Mouse (Mus musculus) gastrocnemius, adult 2 months (tissue): ENCODE data around the gene Krt10. TPM values are rescaled to one million over a fixed set of nuclear protein-coding genes. Genes with fewer than 3 reads are reported as not detected.
A peak's percentile ranks its signal among the peaks of the same experiment; 100 is the strongest.

ENCODE experiments used
- DNase-seq: peaks from one replicate; pipeline ENCODE4 v3.0.0; 2022
- H3K27ac ChIP-seq: fragments of 200-600 bp; 2 replicates; pipeline ENCODE4 v1.8.1; 2022; ENCODE audit warnings: mild to moderate bottlenecking
- H3K4me3 ChIP-seq: fragments of 200-600 bp; 2 replicates; pipeline ENCODE4 v1.8.1; 2022; ENCODE audit warnings: mild to moderate bottlenecking, moderate library complexity
- CTCF ChIP-seq: fragments of 200-600 bp; IDR thresholded peaks from 2 replicates; pipeline ENCODE4 v1.8.1; 2022; ENCODE audit warnings: antibody characterized with exemption, mild to moderate bottlenecking, moderate library complexity
- intact Hi-C: fragments of 180-260 bp; cut with DNase I; formaldehyde crosslinking; loops from one replicate; pipeline ENCODE4 v1.15.1; 2025
- total RNA-seq, 2 experiments: library from RNA; stranded (reverse); gene quantifications; 2 replicates each; pipeline ENCODE4 v1.2.3; 2021

The Krt10 gene
- total RNA-seq, 2 experiments from 2014 or later = 3.7 TPM

GRCm38 (mm10) chr11:99364412-99364811 lies 24.8 kb downstream of the Krt10 start:
- no peak overlapping the region for H3K27ac ChIP-seq
- intact Hi-C loops = no loop called here
- DNase-seq = no peak
- TF ChIP-seq CTCF = peak; percentile 75
- no peak overlapping the region for H3K4me3 ChIP-seq

GRCm38 (mm10) chr11:99361423-99361822 lies 27.7 kb downstream of the Krt10 start:
- Histone ChIP-seq H3K4me3 (no peak overlapping the region), H3K27ac (no peak overlapping the region)
- intact Hi-C loops = no loop called here
- no peak for TF ChIP-seq CTCF
- no peak for DNase-seq

DNA sequence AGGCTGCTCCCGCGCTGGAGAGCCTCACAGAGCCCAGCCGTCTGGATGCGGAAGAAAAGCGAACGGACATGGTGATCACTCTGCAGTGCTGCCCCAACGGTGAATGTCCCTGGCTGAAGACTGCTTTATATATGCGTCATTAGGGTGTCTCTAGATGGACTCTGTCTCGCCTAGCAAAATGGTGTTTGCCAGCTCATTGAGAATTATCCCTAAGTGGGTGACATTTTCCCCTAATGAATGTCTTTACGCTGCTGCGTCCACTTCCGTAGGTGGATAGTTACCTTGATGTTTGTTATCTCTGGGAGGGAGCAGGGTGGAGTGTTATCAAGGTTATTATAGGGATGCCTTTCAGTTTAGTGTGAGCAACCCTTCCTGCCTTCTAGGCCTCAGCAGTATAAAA lies 38.2 kb downstream of the Krt10 start, which contains the start of gene Krt27:
Gene Krt27 (minus strand): TSS at position 101 of the 400 bp plus-strand sequence.
- TF ChIP-seq CTCF = no peak
- DNase-seq = no peak
- Histone ChIP-seq H3K27ac (no peak within 1 kb of the TSS), H3K4me3 (no peak within 1 kb of the TSS)
- intact Hi-C loops = no loop called here

- intact Hi-C loops = no loop called here
- H3K4me3 ChIP-seq = no peak overlapping the region
- H3K27ac ChIP-seq = no peak overlapping the region
- TF ChIP-seq CTCF = no peak
- no peak for DNase-seq
These were observed 49.8 kb downstream of the Krt10 start for GRCm38 (mm10) chr11:99339299-99339847.

GRCm38 (mm10) chr11:99337866-99338265 lies 51.3 kb downstream of the Krt10 start, which contains the start of gene Krt26:
TSS of gene Krt26 (minus strand) at chr11:99337966.
- H3K27ac ChIP-seq = no peak within 1 kb of the TSS
- no peak for DNase-seq
- intact Hi-C loops = no loop called here
- H3K4me3 ChIP-seq = no peak within 1 kb of the TSS
- no peak for TF ChIP-seq CTCF

Other genes with a start within 250 kb of the Krt10 start
- not detected for gene Ccr7, start 234.3 kb downstream of the Krt10 start, total RNA-seq
- gene Smarce1, start 158.3 kb downstream of the Krt10 start, total RNA-seq = 10 to 100 TPM; 33.2 to 33.4 TPM
- gene Krt222, start 145.3 kb downstream of the Krt10 start, total RNA-seq = 1 to 10 TPM; 2.0 to 6.1 TPM
- gene Krt24, start 104.1 kb downstream of the Krt10 start, total RNA-seq = not detected
- not detected for gene Krt25, start 66.4 kb downstream of the Krt10 start, total RNA-seq
- not detected for gene Krt26, start 51.4 kb downstream of the Krt10 start, total RNA-seq
- gene Krt27, start 38.3 kb downstream of the Krt10 start, total RNA-seq = not detected
- not detected for gene Krt28, start 14.5 kb downstream of the Krt10 start, total RNA-seq
- not detected for gene Krt12, start 32.9 kb upstream of the Krt10 start, total RNA-seq
- gene Krt20, start 48.8 kb upstream of the Krt10 start, total RNA-seq = not detected
- gene Krt23, start 103.8 kb upstream of the Krt10 start, total RNA-seq = not detected
- not detected for gene Krt39, start 132.0 kb upstream of the Krt10 start, total RNA-seq
- gene Krt40, start 153.8 kb upstream of the Krt10 start, total RNA-seq = not detected
- not detected for gene Krtap3-3, start 161.5 kb upstream of the Krt10 start, total RNA-seq
- gene Krtap3-2, start 167.5 kb upstream of the Krt10 start, total RNA-seq = not detected
- gene Gm11939, start 170.1 kb upstream of the Krt10 start, total RNA-seq = not detected
- gene Krtap3-1, start 177.3 kb upstream of the Krt10 start, total RNA-seq = not detected
- not detected for gene Krtap1-5, start 191.7 kb upstream of the Krt10 start, total RNA-seq
- gene Krtap1-4, start 194.3 kb upstream of the Krt10 start, total RNA-seq = not detected
- gene Krtap1-3, start 202.0 kb upstream of the Krt10 start, total RNA-seq = not detected
- not detected for gene Krtap9-3, start 208.7 kb upstream of the Krt10 start, total RNA-seq
- gene Gm11938, start 213.9 kb upstream of the Krt10 start, total RNA-seq = not detected
- gene Gm11937, start 220.8 kb upstream of the Krt10 start, total RNA-seq = not detected
- not detected for gene Krtap2-4, start 225.5 kb upstream of the Krt10 start, total RNA-seq
- gene Gm11562, start 231.1 kb upstream of the Krt10 start, total RNA-seq = not detected
- not detected for gene Krtap4-1, start 238.9 kb upstream of the Krt10 start, total RNA-seq
- gene Krtap4-2, start 245.7 kb upstream of the Krt10 start, total RNA-seq = not detected